Mouse (Mus musculus) kidney, postnatal 4 days (tissue): ENCODE results near the gene Gpr107.
"Not testable (repeated sequence)": the region's sequence is repeated elsewhere in the genome, so short reads cannot be mapped to it uniquely, and the experiment has no call there.

Experiments used
- DNase-seq, 2 experiments: peaks; one replicate each; pipeline ENCODE4 v3.0.0; 2021; ENCODE audit warnings: mixed read lengths in 2 of 2

Gpr107 gene

DNA sequence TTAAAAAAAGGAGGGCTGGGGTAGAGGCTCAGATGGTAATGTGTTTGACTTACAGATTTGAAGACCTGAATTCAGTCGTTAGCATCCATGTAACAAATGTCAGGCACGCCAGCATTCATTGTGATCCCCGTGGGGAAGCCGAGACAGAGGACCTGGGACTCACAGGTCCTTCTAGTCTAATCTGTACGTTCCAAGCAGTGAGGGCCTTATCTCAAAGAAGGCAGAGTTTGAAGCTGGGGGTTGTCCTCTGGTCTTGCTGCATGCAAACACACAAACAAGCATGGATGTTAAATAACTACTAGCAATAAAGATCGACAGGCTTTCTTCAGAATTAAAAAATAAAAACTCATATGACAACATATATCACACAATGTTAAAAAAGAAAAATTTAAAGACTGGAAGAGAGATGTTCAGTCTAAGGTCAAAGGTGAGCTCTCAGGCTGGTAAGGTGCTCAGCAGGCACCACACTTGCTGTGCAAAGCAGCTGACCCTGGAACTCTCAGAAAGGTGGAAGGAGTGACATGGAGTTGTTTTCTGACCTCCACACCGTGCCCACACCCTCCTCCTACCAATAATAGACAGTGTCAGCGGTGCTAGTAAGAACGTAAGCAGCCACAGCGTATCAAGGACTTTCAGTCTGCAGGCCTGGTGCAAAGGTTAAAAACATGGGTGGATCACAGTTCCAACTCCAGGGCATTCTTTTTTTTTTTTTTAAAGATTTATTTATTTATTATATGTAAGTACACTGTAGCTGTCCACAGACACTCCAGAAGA lies 8.2 kb downstream of the Gpr107 start:
- no peak for DNase-seq

DNA sequence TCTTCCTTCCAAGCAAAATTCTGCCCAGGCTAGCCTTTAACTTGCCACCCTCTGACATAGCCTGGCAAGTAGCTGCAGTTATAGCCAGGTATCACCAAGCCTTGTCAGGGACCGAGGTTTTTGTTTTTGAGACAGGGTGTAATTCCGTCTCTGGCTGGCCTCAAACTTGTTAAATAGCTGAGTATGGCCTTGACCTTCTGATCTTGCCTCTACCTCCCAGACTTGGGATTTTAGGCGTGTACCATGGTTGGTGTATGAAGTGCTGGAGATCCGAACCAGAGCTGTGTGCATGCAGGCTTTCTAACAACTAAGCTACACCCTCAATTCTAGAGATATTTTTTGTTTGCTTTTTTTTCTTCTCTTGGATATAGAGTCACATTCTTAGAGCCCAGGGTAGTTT lies 9.5 kb downstream of the Gpr107 start:
- no peak for DNase-seq

- peak; percentile 24 to 46 for DNase-seq
Measured at GRCm38 (mm10) chr2:31163361-31164118, 11.4 kb downstream of the Gpr107 start.

GRCm38 (mm10) chr2:31164841-31165455 lies 12.8 kb downstream of the Gpr107 start:
- DNase-seq = peak; percentile 71 to 80

DNA sequence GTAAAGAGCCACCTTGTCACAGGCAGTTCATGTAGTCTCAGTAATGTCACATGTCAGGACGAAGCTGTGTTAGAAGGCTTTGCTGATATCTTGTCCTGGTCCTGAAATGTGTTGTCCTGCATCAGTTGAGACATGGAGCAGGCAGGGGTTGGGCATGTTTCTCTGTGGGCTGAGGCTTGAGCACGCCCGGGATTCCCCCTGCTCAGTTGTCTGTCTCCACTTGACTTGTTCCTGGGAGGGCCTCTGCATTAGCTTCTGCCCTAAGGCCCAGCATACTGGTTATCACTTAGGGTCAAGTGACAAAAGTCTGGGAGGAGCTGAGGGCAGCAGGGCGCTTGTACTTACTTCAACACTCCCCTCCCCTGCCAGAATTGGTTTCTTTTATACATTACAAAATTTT lies 13.4 kb downstream of the Gpr107 start:
- DNase-seq = peak in 1 of 2 experiments; percentile 32

DNA sequence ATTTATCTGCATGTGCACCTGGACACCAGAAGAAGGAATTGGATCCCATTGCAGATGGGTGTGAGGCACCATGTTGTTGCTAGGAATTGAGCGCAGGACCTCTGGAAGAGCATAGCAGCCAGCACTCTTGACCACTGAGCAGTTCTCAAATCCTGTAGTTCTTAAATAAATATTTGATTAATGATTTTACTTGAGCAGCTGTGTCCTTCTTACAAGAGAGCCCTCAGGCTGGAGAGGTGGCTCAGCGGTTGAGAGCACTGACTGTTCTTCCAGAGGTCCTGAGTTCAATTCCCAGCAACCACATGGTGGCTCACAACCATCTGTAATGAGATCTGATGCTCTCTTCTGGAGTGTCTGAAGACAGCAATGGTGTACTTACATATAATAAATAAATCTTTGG lies 15.5 kb downstream of the Gpr107 start:
- DNase-seq = not testable (repeated sequence)

- DNase-seq = peak; percentile 38 to 60
Measured at GRCm38 (mm10) chr2:31169001-31169400, 16.9 kb downstream of the Gpr107 start.

DNA sequence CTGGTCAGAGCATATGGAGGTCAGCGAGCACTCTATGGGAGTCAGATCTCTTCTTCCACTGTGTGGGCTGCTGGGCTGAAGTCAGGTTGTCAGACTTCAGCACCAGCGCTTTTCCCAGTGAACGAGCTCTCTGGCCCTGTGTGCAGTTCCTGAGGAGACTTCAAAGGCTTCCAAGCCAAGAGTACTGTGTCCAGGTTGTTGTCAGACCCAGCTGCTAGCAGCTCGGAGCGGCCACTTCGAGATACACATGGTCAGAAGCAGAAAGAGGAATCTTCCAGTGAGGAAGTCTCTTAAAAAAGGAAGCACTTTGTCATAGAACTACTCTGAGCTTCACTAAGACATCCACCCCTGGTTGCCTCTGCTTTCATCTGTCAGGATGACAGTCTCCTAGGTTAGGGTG lies 18.0 kb downstream of the Gpr107 start:
- DNase-seq = no peak

- peak in 1 of 2 experiments; percentile 33 for DNase-seq
Measured at GRCm38 (mm10) chr2:31172001-31172400, 19.9 kb downstream of the Gpr107 start.

DNA sequence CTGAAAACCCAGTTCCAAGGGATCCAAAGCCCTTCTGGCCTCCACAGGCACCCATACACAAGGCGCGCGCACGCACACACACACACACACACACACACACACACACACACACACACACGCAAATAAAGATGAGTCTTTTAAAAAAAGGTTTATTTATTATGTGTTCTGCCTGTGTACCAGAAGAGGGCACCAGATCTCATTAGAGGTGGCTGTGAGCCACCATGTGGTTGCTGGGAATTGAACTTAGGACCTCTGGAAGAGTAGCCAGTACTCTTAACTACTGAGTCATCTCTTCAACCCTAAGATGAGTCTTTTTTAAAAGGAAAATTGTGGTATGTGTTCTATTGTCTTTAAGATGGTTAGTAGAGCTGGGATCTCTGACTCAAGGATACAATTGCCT lies 20.4 kb downstream of the Gpr107 start:
- no peak for DNase-seq

GRCm38 (mm10) chr2:31173290-31173689 lies 21.2 kb downstream of the Gpr107 start:
- DNase-seq = no peak

GRCm38 (mm10) chr2:31178593-31178992 lies 26.5 kb downstream of the Gpr107 start:
- peak; percentile 44 to 59 for DNase-seq

- DNase-seq = no peak
Measured at GRCm38 (mm10) chr2:31179471-31179870, 27.4 kb downstream of the Gpr107 start.

GRCm38 (mm10) chr2:31180081-31180551 lies 28.0 kb downstream of the Gpr107 start:
- DNase-seq = no peak

DNA sequence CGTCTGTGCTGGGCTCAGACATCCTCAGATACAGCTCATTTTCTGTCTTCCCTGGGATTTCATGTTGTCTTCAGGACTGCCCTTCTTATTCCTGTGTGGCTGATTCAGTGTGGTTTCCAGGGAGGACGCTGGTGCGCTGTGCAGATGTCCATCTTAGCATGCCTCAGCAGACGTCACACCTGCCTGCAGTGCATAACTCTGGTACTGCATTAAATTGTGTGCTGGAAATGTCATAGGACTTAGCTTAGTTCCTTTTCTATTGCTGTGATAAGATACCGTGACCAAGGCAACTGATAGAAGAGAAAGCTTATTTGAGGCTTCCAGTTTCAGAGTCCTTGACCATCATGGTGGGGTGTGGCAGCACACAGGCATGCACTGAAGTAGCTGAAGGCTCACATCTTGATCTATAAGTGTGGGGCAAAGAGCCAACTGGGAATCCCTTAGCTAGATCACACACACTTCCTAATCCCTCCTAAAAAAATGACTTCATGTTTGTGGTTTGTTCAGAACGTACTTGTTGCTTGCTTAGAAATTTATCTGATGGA lies 30.7 kb downstream of the Gpr107 start:
- DNase-seq = no peak

GRCm38 (mm10) chr2:31183830-31184229 lies 31.7 kb downstream of the Gpr107 start:
- DNase-seq = peak in 1 of 2 experiments; percentile 40

DNA sequence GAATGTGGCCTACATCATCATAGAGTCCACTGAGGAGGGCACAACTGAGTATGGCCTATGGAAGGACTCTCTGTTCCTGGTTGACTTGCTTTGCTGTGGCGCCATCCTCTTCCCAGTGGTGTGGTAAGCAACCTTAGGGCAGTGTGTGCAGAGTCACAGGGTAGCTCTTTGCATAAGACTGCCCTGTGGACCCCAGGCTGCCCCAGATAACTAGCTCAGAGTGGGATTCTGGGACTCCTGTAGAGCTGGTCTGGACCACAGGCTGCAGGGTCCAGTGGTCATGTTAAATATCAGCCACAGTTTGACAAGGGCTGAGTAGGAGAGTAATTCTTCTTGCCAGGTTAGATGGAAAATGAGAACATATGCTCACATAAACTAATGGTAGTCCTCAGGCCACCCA lies 36.6 kb downstream of the Gpr107 start:
- no peak for DNase-seq

DNA sequence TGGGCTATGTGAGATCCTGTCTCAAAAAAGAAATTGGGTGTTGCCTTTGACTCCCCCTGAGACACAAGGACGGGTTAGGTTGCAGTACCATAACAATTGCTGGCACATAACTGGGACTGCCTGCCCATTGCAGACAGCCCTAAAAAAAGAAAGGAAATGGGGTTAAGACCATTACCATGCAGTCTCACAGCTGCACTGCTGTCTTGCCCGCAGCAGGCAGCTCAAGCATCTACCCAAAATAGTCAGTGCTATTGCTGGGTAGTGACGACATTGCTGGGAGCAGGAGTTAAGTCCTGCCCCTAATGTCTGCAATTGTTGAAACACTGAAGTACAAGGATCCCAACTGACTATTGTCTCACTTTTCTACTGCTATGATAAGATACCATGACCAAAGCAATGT lies 37.5 kb downstream of the Gpr107 start:
- DNase-seq = no peak

DNA sequence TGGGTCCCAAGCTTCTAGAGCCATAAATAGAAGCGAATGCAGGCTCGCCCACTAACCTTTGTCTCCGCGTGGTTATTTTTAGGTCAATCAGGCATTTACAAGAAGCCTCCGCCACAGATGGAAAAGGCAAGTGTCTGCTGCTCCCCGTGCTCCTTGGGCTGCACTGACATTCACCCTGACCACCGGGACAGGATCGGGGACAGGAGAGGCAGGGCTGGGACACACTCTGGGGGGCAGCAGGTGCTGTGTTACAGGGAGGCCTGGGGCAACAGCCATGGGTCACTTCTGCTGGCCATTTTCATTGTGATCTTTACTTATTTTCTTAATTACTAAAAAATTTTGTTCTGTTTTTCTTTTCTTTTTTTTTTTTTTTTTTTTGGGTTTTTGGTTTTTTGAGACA lies 39.6 kb downstream of the Gpr107 start:
- no peak for DNase-seq

DNA sequence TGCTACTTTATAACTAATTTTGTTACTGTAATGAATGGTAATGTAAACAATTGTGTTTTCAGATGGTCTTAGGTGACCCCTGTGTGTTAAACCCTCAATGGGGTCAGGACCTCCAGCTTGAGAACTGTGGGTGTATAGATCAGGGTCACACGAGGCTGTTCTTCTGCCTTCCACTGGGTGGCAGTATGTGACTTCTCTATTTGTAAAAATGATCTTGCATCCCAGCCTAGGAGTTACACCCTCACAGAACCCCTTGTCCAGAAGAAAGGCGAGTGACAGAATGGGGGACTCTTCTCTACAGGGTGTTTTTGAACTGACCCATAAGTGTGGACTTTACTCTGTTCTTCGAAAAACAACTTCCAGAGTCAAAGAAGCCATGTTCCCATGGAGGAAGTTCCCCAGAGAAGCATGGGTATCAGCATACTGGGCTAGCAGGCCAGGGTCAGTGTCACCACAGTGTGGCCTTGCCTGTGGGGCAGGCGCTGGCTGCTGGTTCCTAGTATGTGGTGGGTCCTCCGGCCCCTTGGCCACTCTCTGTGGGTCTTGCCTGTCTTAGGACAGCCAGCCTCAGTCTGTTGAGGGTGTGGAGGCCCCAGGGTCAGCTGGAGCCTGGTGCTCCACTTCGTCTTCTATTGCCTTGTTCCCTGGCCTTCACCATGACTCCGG lies 42.4 kb downstream of the Gpr107 start:
- DNase-seq = no peak

GRCm38 (mm10) chr2:31198621-31199020 lies 46.5 kb downstream of the Gpr107 start:
- no peak for DNase-seq

GRCm38 (mm10) chr2:31200051-31200450 lies 47.9 kb downstream of the Gpr107 start:
- no peak for DNase-seq

DNA sequence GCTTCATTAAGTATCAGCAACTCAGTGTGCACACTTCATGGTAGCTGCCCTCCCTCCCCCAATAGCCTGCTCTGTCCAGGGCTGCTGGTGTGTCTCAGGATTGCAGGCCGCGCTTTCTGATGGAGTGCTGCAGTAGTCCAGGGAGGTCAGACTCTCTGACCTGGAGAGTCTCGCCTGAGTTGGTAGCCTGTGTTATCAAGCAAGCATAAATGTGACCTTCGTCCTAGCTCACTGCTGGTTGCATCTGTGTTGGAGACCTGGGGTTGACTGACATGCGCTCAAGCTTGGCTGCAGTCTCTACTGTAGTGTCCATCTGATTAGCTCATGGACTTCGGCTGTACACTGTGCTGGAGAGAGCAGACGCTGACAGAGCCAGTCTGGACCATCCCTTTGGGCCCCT lies 49.7 kb downstream of the Gpr107 start:
- DNase-seq = peak; percentile 32 to 60
